Mouse (Mus musculus): ENCODE measurements around the gene Scrn2. TPM values are rescaled to one million over a fixed set of nuclear protein-coding genes. Genes with fewer than 3 reads are reported as not detected.

Gene Scrn2
- polyA plus RNA-seq, 1 experiment from 2014 or later, result 22.7 TPM

- WGBS, result 84% methylated on average over 12 of the region's 12 CpGs
- no peak overlapping the region for H3K9ac ChIP-seq
- ATAC-seq (ENCODE audit: insufficient number of reproducible peaks, low FRiP score, low TSS enrichment, low read depth), result no peak
Measured at GRCm38 (mm10) chr11:97065538-97066295, 36.0 kb downstream of the Scrn2 start.

GRCm38 (mm10) chr11:97066656-97067360 is 37.1 kb downstream of the Scrn2 start:
- 43% methylated on average over 22 of the region's 22 CpGs for WGBS
- H3K27me3 ChIP-seq, result no peaks in the 10 kb centered on the region
- no peaks in the 10 kb centered on the region for H3K9me3 ChIP-seq
- peaks cover 36% of the 10 kb centered on the region for H3K36me3 ChIP-seq
- no peak overlapping the region for H3K4me3 ChIP-seq
- H3K9ac ChIP-seq, result no peak overlapping the region
- ATAC-seq (ENCODE audit: insufficient number of reproducible peaks, low FRiP score, low TSS enrichment, low read depth), result no peak
- H3K27ac ChIP-seq, result no peak overlapping the region
- H3K4me1 ChIP-seq, result no peaks in the 10 kb centered on the region
- no peak overlapping the region for H3K4me2 ChIP-seq

More at GRCm38 (mm10) chr11:97065538-97066295, 36.0 kb downstream of the Scrn2 start:
- H3K4me3 ChIP-seq, result no peak overlapping the region
- H3K9me3 ChIP-seq, result no peaks in the 10 kb centered on the region
- no peak overlapping the region for H3K4me2 ChIP-seq
- H3K36me3 ChIP-seq, result peaks cover 46% of the 10 kb centered on the region
- H3K27ac ChIP-seq, result no peak overlapping the region
- H3K27me3 ChIP-seq, result no peaks in the 10 kb centered on the region
- no peaks in the 10 kb centered on the region for H3K4me1 ChIP-seq

DNA sequence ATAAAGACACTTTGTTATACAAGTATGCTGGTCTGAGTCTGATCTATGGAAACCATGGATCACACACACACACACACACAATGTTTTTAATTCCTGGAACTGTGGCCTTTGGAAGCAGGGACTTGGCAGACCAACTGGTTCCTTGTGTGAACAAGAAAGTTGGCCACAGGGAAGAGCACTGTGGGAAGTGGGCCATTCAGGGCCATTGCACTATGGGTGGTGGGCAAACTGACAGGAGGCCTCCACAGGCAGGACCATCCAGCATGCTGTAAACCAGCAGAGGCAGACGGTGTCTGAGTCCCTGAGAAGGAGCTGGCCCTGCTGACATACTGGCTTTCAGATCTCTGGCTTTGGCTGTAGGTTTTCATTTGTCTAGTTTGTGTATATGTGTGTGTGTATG is 39.6 kb downstream of the Scrn2 start:
- Histone ChIP-seq H3K36me3 (peaks cover 31% of the 10 kb centered on the region), H3K9ac (no peak overlapping the region), H3K9me3 (no peaks in the 10 kb centered on the region), H3K4me2 (no peak overlapping the region), H3K4me1 (no peaks in the 10 kb centered on the region), H3K27ac (no peak overlapping the region), H3K4me3 (no peak overlapping the region), H3K27me3 (no peaks in the 10 kb centered on the region)
- ATAC-seq (ENCODE audit: insufficient number of reproducible peaks, low FRiP score, low TSS enrichment, low read depth), result no peak
- WGBS, result 54% methylated on average over 1 of the region's 1 CpGs

- H3K9me3 ChIP-seq, result no peaks in the 10 kb centered on the region
- no peaks in the 10 kb centered on the region for H3K4me1 ChIP-seq
- no peak overlapping the region for H3K9ac ChIP-seq
- no peaks in the 10 kb centered on the region for H3K27me3 ChIP-seq
- H3K4me2 ChIP-seq, result no peak overlapping the region
- no peak overlapping the region for H3K4me3 ChIP-seq
- H3K36me3 ChIP-seq, result peaks cover 29% of the 10 kb centered on the region
- WGBS, result 86% methylated on average over 2 of the region's 2 CpGs
- ATAC-seq (ENCODE audit: insufficient number of reproducible peaks, low FRiP score, low TSS enrichment, low read depth), result no peak
- H3K27ac ChIP-seq, result no peak overlapping the region
Measured at GRCm38 (mm10) chr11:97069770-97070169, 40.0 kb downstream of the Scrn2 start.

DNA sequence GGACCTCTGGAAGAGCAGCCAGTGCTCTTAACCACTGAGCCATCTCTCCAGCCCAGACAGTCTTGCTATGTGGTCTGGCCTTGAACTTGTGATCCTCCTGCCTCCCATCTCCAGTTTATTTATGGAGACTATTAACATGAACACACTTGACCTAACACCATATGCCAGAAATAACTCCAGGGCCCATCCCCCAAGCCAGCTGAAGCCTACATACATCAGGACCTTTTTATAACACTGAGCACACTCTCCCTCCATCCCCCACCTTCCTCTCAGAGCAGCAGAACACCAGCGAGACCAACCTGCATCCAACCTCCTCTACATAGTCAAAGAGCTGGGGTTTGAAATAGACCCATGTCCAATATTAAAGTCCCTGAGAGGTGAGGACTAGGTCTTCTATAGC is 41.4 kb downstream of the Scrn2 start:
- WGBS, result 50% methylated on average over 1 of the region's 1 CpGs
- no peaks in the 10 kb centered on the region for H3K9me3 ChIP-seq

GRCm38 (mm10) chr11:97072533-97072932 is 42.8 kb downstream of the Scrn2 start:
- H3K4me1 ChIP-seq, result no peaks in the 10 kb centered on the region
- ATAC-seq (ENCODE audit: insufficient number of reproducible peaks, low FRiP score, low TSS enrichment, low read depth), result no peak
- 30% methylated on average over 3 of the region's 3 CpGs for WGBS

More for the DNA sequence above, 41.4 kb downstream of the Scrn2 start:
- Histone ChIP-seq H3K4me1 (no peaks in the 10 kb centered on the region), H3K27me3 (no peaks in the 10 kb centered on the region), H3K9ac (no peak overlapping the region), H3K4me3 (no peak overlapping the region), H3K36me3 (peaks cover 26% of the 10 kb centered on the region), H3K4me2 (no peak overlapping the region), H3K27ac (no peak overlapping the region)
- ATAC-seq (ENCODE audit: insufficient number of reproducible peaks, low FRiP score, low TSS enrichment, low read depth), result no peak

GRCm38 (mm10) chr11:97074235-97074634 is 44.5 kb downstream of the Scrn2 start:
- no peak overlapping the region for H3K4me3 ChIP-seq
- H3K27ac ChIP-seq, result no peak overlapping the region
- WGBS, result 65% methylated on average over 8 of the region's 8 CpGs
- H3K27me3 ChIP-seq, result no peaks in the 10 kb centered on the region
- no peak for ATAC-seq (ENCODE audit: insufficient number of reproducible peaks, low FRiP score, low TSS enrichment, low read depth)
- H3K4me1 ChIP-seq, result no peaks in the 10 kb centered on the region
- H3K9me3 ChIP-seq, result no peaks in the 10 kb centered on the region
- H3K36me3 ChIP-seq, result no peaks in the 10 kb centered on the region
- no peak overlapping the region for H3K4me2 ChIP-seq
- no peak overlapping the region for H3K9ac ChIP-seq

More at GRCm38 (mm10) chr11:97072533-97072932, 42.8 kb downstream of the Scrn2 start:
- no peak overlapping the region for H3K27ac ChIP-seq
- no peaks in the 10 kb centered on the region for H3K27me3 ChIP-seq
- H3K4me2 ChIP-seq, result no peak overlapping the region
- H3K9me3 ChIP-seq, result no peaks in the 10 kb centered on the region
- no peak overlapping the region for H3K9ac ChIP-seq
- H3K36me3 ChIP-seq, result peaks cover 13% of the 10 kb centered on the region
- H3K4me3 ChIP-seq, result no peak overlapping the region

GRCm38 (mm10) chr11:97078751-97079150 is 49.0 kb downstream of the Scrn2 start:
- no peak overlapping the region for H3K4me2 ChIP-seq
- no peaks in the 10 kb centered on the region for H3K9me3 ChIP-seq
- no peak overlapping the region for H3K9ac ChIP-seq
- H3K27ac ChIP-seq, result no peak overlapping the region
- no peaks in the 10 kb centered on the region for H3K36me3 ChIP-seq
- no peak for ATAC-seq (ENCODE audit: insufficient number of reproducible peaks, low FRiP score, low TSS enrichment, low read depth)
- no peak overlapping the region for H3K4me3 ChIP-seq
- WGBS, result 47% methylated on average over 4 of the region's 4 CpGs
- H3K4me1 ChIP-seq, result peaks cover 8% of the 10 kb centered on the region
- 0 out of 2 replicates have a peak, but pooled peaks cover 8% of the 10 kb centered on the region for H3K27me3 ChIP-seq

DNA sequence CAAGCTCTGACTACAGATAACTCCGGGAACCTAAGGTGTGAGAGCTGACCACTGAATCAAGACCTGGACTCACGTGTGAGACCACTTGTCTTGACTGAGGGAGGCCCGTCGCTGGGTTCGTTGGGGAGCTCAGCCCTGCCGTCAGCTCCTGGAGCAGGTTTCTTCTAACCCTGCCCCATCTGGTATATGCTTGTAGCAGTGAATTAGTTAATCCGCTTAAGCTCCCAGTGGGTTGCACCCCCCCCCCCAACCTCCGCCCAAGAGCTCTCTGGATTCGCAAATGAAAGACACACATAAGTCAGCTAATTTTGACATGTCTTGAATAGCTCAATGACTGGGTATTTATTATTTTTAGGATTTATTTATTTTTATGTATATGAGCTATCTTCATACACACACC is 50.6 kb downstream of the Scrn2 start:
- Histone ChIP-seq H3K36me3 (no peaks in the 10 kb centered on the region), H3K27ac (no peak overlapping the region), H3K9me3 (no peaks in the 10 kb centered on the region), H3K9ac (no peak overlapping the region), H3K4me3 (no peak overlapping the region), H3K4me2 (no peak overlapping the region), H3K4me1 (peaks cover 14% of the 10 kb centered on the region), H3K27me3 (0 out of 2 replicates have a peak, but pooled peaks cover 8% of the 10 kb centered on the region)
- ATAC-seq (ENCODE audit: insufficient number of reproducible peaks, low FRiP score, low TSS enrichment, low read depth), result no peak
- 39% methylated on average over 9 of the region's 9 CpGs for WGBS

GRCm38 (mm10) chr11:97082977-97083376 is 53.2 kb downstream of the Scrn2 start:
- H3K27me3 ChIP-seq, result 0 out of 2 replicates have a peak, but pooled peaks cover 8% of the 10 kb centered on the region
- 36% methylated on average over 11 of the region's 11 CpGs for WGBS
- no peak overlapping the region for H3K4me3 ChIP-seq
- no peaks in the 10 kb centered on the region for H3K9me3 ChIP-seq
- H3K4me1 ChIP-seq, result peaks cover 14% of the 10 kb centered on the region
- no peak overlapping the region for H3K27ac ChIP-seq
- H3K9ac ChIP-seq, result no peak overlapping the region
- ATAC-seq (ENCODE audit: insufficient number of reproducible peaks, low FRiP score, low TSS enrichment, low read depth), result no peak
- no peak overlapping the region for H3K4me2 ChIP-seq
- H3K36me3 ChIP-seq, result no peaks in the 10 kb centered on the region
